Mouse (Mus musculus) kidney, adult 18-20 months (tissue): ENCODE measurements around the gene Zfp867.

Experiments
- DNase-seq: peaks from one replicate; pipeline ENCODE4 v3.0.0; 2021

Gene Zfp867

GRCm38 (mm10) chr11:59472326-59472677, at the start of gene Zfp867:
Gene Zfp867, minus strand, starts transcription at chr11:59472474.
- DNase-seq: peak; percentile 90

GRCm38 (mm10) chr11:59519741-59520495, 47.6 kb upstream of the Zfp867 start:
- no peak for DNase-seq

GRCm38 (mm10) chr11:59518226-59518625, 46.0 kb upstream of the Zfp867 start:
- no peak for DNase-seq

- DNase-seq: no peak
Observed at GRCm38 (mm10) chr11:59517441-59517840, 45.2 kb upstream of the Zfp867 start.

- no peak for DNase-seq
Observed at GRCm38 (mm10) chr11:59514789-59515188, 42.5 kb upstream of the Zfp867 start.

DNA sequence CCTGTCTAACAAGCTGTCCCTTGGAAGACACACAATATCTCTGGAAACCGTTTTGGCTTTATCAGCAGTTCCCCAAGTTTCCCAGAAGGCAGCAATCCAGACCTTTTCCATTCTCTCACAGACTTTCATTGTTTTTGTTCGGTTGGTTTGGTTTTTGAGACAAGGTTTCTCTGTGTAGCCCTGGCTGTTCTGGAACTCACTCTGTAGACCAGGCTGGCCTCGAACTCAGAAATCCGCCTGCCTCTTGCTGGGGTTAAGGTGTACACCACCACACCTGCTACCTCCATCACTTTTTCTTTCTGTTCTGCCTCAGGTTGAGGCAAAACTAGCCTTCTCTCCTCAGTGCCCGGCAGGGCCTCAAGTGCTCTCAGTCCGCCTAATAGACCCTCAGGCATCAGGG, 42.1 kb upstream of the Zfp867 start:
- DNase-seq: no peak

DNA sequence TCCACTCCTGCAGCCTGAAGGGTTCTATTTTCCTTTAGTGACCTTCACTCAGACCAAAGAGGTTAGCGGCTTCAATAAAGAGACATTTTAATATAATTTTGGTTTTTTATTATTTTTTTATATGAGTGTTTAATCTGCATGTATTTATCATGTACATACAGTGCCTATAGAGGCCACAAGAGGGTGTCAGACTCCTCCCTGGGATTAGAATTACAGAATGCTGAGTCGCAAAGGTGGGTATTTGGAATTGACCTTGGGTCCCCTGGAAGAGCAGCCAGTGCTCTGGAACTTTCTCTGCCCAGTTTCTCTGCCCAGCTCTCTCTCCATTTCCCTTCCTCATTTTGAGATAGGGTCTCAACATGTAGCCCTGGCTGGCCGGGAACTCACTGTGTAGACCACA, 41.3 kb upstream of the Zfp867 start:
- no peak for DNase-seq

DNA sequence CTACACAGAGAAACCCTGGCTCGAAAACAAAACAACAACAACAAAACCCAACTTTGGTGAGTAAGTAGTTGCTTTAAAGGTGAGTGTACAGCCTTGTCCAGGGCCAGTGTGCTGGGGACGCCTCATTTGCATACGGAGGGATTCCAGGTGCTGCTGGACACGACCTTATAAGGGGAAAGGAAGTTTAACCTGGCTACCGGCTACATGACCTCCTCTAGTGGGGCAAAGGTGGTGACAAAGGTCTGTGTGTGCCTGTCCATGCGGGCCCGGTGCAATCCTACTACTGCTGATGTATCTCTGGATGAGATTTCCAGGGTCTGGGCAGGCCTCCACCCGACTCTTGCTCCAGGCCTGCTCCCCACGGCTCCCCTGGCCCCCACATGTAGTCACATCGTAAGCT, 40.5 kb upstream of the Zfp867 start:
- DNase-seq: no peak

- no peak for DNase-seq
Observed at GRCm38 (mm10) chr11:59511558-59511957, 39.3 kb upstream of the Zfp867 start.

DNA sequence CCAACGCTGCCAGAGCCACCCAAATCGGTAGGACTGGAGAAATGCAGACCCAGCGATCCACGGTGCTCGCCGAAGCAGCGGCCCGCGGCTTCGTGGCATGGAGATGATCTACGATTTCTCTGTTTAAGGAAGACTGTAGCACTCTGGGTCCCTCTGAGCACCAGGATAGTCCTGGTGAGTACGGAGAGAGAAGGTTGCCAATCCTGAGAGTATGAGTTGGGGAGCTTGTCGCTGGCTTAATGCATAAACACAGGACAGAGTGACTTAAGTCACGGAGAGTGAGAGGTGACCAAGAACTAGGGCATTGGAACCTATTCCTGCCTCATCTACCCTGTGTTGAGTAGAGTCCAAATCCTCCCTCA, 34.4 kb upstream of the Zfp867 start:
- no peak for DNase-seq

DNA sequence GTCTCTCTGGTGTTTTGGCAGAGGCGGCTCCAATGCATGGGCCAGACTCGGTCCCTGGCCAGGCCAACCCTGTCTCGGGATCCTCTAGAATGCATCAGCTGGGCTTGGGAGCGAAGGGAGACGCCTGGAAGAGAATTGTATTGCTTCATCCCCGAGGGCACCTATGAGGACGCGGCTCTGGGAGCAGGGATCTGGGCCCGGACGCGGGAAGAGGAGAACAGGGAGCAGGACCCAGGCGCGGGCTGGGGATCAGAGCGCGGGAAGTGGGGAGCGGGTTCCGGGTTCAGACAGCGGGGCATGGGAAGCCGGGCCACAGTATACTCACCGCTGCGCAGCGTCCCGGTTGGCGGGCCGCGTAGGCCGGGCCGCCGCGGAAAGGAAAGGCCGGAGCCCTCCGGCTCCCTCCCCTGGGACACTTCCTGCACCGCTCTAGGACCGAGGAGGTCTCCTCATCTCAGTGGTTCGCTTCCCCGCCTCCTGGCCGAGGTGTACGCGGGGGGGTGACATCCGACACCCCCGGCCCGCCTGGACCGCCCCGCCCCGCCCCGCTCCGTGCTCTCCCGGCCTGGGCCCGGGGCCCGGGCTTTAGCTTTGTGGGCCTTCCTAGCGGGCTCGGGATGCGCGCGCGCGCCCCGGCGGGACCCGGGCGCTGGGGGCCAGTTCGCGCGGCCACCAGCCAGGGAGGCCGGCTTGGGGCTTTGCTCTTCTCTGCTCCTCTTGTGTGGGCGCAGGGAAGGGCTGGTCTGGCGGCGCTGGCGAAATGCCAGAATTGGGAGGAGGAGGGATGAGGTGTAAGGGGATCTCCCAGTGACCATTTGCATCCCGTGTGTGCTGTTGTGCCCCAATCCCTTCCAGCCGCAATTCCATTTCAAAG, 33.8 kb upstream of the Zfp867 start:
- DNase-seq: peak; percentile 88

GRCm38 (mm10) chr11:59505351-59505838, 33.1 kb upstream of the Zfp867 start:
- peak; percentile 76 for DNase-seq

DNA sequence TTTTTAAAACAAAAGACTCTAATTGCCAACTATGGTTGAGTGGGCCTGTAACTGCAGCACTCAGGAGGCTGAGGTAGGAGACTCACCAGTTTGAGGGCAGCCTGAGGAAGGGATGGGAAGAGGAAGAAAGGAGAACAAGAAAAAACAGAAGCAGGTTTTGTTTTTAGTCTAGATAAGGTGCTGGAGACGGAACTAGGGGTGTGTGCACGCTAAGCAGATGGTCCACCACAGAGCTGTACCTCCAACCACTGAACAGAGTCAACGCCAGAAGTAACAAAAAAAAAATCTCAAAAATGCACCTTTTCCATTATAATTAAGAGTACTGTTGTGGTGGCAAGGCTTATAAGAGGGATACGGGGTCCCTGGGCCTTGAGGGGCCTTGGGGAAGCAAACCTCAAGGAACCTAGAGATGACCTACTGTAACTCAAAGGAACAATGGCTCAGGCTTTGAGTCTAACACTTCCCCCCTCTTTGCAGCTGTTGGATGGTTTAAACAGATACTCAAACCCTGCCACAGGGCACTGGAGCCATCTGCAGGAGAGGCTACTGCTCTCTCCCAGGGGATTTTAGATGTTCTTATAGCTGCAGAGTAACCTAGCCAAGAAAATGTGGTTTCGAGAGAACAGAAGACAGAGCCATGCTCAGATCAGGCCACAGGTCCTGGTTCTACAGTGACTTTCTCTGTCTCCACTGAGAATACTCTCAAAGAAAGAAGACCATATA, 29.9 kb upstream of the Zfp867 start:
- no peak for DNase-seq

- no peak for DNase-seq
Observed at GRCm38 (mm10) chr11:59497747-59498146, 25.5 kb upstream of the Zfp867 start.

DNA sequence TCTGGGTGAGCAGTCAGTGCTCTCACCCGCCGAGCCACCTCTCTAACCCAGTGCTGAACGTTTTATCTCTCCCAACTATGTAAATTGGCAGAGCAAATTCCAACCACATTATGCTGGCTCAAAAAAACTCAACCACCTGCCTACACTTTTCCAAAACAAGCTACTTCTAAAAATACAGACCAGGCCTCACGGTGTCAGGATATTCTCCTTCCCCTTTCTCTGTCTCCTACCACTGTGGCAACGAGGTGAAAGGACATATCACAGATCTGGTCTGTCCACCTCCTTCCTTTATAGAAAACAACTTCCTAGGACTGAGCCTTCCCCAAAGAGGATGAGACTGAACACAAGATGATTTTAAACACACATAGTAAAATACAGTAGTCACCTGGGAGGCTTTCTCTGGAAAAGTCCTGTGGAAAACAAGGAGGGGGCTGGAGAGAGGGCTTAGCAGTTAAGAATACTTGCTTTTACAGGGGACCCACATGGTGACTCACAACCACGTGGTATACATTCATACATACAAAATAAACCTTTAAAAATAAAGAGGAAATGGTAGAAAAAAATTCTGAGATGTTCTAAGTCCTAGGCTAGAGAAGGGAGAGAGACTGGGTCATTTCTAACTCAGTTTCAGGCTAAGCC, 24.5 kb upstream of the Zfp867 start:
- no peak for DNase-seq

DNA sequence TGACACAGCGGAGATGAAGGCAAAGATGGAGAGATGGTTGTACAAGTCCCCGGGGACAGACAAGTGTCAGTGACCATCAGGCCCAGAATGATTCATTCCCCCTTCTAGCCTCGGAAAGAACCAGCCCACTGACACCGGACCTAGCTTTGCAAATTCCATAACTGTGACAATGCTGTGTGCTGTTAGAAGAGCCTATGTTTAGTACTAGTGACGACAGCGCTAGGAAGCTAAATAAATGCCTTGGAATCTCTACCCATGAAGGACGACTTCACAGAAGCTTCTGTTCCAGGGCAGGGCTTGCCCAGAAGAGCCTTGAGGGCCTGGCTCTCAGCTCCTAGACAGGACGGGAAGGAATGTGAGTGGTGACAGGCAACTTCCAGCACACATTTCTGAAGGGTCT, 13.9 kb upstream of the Zfp867 start:
- DNase-seq: no peak

DNA sequence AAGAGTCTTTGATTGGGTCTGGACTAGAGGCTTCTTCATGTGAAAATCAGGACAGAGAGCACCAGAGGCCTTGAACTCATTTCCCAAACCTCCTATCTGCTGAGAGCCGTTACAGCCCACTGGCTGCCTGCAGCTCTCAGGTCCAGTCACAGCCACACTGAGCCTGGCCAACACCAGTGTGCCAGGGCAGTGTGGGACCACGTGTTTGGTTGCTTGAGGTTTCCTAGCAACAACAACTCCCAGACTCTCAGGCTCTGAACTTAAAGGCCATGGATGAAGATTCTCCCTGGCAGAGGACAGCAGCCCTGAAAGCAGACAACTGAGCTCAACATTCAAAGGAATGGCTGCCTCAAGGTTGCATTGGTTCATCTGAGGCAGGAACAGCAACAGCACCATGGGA, 13.4 kb upstream of the Zfp867 start:
- DNase-seq: no peak

- peak; percentile 49 for DNase-seq
Observed at GRCm38 (mm10) chr11:59483212-59483611, 10.9 kb upstream of the Zfp867 start.

DNA sequence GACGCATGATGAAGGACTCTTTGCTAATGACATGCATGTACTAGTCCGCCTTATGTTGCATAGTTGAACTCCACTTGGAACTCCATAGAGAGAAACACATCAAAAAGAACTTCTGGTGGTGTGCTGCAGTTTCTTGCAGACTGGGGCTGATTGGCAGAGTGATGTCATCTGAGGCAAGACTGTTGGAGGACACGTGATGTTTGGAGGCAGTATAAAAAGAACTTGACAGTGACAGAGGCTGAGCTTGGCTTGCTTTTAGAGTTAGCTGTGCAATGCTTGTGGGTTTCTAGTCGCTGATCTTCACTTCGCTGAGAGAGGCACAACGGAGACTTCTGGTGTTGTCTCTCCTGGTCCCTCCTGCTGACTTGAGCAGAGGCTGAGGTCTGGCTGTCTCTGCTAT, 5.0 kb upstream of the Zfp867 start:
- no peak for DNase-seq

- DNase-seq: no peak
Observed at GRCm38 (mm10) chr11:59471413-59472325, 605 bp downstream of the Zfp867 start.

DNA sequence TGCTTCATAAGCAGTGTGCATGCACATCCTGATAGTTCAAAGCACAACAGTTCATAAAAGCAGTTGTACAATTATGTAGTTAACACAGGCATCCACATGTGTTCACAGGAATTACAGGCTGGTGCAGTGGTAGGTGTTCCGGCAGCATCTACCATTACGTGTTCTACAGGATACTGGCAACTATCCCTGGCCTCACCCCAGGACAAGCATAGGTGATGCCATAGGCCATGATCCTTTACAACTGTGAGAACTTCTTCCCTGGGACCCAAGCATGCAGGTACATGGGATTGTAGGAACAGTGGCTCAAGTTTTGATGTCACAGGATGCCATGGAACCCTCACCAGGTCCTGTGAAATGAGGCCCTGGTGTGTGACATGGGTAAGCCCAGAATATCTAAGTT, 11.8 kb downstream of the Zfp867 start:
- DNase-seq: no peak

DNA sequence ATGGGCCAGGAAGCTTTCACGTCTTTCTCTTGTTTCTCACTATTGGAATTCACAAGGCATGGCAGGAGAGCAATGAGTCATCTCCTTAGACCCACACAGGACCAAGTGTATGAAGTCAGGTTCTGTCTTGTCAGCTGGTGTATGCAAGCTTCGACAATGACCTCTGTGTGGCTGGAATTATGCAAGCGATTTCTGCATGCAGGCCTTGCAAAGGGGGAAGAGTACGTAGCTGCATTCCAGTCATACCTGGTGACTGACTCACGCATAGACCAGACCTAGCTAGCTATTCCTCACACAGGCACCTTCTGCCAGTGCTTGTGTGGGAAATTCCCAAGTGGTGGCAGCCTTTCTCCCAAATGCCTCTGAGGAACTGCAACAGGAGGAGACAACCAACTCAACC, 13.3 kb downstream of the Zfp867 start:
- DNase-seq: peak; percentile 69
